Mouse (Mus musculus): Measurements from ENCODE around the gene Fyn. TPM values are rescaled to one million over a fixed set of nuclear protein-coding genes. Genes with fewer than 3 reads are reported as not detected.

The Fyn gene
- total RNA-seq, 2 experiments from 2014 or later: 119 to 138 TPM

DNA sequence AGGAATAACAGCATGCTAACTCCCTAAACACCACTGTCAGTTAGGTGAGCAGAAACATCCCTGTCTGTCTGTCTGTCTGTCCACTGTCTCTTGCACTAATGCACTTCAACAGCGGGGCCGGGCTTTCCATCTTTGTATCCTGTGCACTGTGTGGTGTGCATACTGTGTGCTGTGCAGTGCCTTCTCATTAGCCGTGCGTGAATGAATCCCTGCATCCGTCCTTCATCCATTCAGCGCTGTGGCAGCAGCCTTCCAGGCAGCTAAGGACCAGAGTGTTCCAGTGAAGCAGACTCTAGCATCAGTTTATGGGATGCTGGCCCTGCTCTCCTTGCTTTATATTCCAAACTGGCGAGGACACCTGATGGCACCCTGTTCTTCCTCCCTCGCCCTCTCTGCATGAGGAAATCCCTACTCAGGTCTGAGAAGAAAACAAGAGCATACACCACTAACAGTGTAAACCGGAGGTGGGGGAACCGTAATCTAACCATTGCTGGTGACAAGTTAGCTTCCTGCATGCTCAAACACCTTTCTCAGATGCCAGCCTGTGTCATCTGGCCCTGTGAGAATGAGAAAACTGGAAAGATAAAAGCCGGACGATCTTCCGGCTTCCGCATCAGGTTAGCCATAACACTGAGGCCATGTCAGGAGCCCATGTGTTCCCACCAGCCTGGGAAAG is 119.2 kb downstream of the Fyn start:
- intact Hi-C loops (cut with DNase I): no loop called here
- no peak for DNase-seq (ENCODE audit: low spot score in 2 of 2)

DNA sequence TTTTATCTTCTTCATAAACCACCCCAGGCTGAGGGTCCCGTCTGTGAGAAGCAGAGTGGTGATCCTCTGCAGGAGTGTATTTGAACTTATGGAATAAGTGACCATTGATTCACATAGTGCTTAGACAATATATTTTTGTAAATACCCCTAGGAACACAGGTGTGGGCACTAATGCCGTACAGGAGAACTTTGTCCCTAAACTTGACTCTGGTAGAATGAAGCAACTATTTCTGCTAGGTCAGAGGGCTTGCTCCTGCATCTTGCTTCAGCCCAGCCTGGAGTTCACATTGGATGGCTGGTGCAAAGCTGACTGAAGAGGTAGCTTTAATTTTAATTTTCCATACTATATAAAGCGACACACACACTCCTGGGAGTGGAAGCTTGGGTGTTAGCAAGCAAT is 119.9 kb downstream of the Fyn start:
- intact Hi-C loops (cut with DNase I): no loop called here

DNA sequence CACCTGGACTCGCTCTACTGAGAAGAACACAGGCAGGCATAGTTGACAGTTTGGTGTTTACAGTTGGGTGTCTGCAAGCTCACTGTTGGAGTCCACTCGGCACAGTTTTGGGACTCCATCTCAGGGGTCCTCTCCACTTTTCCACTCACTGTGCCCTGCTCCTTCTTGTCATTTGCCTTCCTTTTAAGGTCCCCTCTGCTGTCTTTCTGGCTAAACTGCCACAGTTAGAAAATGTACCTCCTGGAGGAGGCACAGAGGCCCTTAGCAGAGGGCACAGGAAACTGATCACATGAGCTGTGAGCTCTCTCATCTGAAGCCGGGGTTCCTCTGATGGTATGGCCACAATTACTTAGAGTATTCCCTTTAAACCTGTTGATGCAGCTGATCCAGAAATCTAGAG is 120.3 kb downstream of the Fyn start:
- no peak for DNase-seq (ENCODE audit: low spot score in 2 of 2)
- intact Hi-C loops (cut with DNase I): no loop called here

More for the DNA sequence above, 119.9 kb downstream of the Fyn start:
- no peak for DNase-seq (ENCODE audit: low spot score in 2 of 2)

DNA sequence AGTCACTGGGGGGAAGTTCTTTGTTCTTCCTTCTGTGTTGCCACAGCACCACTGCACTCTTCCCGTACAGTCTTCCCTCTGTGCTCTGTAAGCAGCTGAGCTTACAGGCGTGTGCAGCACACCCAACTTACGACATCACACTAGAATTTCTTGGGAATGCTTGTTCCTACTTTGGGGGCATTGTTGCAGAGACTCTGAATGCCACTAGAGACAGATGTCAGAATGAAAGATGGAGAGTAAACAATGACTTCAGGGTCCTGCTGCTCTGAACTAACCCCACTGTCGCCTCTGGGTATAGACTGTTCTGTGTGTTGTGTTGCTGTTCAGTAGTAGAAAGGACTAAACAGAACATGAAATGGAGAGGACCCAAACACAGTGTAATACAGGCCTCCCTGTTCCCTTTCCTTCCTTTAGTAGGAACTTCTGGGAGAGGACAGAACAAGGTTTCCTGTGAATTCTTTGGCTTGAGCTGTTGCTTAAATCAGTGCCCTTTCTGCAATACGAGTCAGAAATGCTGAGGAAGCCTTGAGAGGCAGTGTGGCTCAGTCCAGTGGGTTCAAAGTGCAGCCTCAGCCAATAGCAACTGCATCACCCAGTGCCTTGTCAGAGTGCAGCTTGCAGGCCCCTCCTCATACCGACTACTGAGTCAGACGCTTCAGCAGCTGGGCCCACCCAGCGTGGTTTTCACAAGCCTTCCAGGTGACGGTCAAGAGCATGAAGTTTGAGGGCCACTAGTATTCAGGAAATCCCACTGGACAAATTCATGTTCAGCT is 121.9 kb downstream of the Fyn start:
- intact Hi-C loops (cut with DNase I): no loop called here
- DNase-seq (ENCODE audit: low spot score in 2 of 2): no peak

DNA sequence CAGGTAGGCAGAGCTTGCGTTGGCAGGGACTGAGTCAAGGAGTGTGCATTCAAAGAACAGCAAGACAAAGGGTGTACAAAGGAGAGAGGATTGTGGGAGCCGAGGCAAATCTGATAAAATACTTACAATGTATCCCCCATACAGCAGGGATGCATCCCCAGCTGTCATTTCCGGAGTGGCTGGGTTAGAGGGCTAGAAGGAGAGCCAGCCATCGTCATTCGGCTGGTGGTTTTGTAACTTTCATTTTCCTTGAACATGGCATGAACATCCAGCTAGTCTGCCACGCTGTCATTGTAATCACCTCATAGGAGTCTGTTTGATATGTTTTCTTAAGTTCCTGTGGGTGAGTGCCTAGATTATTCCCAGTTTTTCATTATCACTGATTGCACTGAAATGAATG is 123.5 kb downstream of the Fyn start:
- intact Hi-C loops (cut with DNase I): no loop called here
- no peak for DNase-seq (ENCODE audit: low spot score in 2 of 2)

DNA sequence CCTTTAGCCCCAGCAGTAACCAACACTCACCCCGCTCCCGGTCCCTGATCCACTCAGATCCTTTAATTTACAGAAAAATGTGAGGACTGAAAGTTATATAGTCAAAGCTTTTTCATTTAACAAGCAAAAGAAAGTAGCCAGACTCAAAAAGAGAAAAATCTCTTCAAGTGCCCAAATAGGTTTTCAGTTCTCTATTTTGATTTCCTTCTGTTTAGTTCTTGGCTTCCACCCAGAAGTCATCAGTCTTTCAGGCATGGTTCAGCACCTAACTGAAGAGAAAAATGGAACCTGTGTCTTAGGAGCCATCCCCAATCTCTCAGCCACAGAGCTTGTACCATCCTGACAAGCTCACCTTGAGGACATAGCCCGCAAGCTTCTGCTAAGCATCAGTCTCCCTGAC is 124.4 kb downstream of the Fyn start:
- intact Hi-C loops (cut with DNase I): no loop called here
- DNase-seq (ENCODE audit: low spot score in 2 of 2): no peak

DNA sequence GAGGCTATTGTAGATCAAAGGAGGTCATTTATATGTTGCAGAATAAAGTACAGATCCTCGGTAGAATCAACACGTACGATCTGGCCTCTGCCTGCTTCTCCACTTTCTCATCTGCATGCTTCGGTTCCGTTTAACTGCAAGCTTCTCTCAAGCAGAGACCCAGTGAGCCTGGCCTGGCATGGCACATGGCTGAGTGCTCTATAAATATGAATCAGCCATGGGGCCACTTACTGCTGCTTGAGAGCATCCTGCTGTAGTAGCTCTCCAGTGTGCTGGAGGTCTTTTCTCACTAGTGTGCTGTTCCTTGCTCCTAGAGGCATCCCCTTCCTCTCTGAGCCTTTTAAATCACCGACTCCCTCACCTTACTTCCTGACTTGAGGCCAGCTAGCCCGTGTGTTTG is 130.0 kb downstream of the Fyn start:
- no peak for DNase-seq (ENCODE audit: low spot score in 2 of 2)
- intact Hi-C loops (cut with DNase I): no loop called here

DNA sequence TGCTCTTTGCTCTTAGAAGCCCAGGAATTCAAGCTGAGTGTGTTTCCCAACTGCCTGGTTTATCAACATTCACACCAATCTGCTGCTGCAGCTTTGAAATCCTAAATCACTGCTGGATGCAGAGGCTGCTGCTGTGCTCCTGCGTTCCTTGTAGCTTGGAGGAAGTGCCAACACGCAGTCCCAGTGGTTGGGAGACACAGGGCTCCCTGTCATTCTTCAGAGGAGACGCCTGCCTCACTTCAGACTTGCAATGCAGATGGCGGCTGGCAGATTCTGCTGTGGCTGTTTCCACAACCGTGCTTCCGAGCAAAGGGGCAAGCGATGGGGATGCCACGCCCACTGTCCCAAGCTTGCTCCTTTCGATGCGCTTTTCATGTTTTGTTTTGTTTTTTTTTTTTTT is 132.9 kb downstream of the Fyn start:
- no peak for DNase-seq (ENCODE audit: low spot score in 2 of 2)
- intact Hi-C loops (cut with DNase I): no loop called here

DNA sequence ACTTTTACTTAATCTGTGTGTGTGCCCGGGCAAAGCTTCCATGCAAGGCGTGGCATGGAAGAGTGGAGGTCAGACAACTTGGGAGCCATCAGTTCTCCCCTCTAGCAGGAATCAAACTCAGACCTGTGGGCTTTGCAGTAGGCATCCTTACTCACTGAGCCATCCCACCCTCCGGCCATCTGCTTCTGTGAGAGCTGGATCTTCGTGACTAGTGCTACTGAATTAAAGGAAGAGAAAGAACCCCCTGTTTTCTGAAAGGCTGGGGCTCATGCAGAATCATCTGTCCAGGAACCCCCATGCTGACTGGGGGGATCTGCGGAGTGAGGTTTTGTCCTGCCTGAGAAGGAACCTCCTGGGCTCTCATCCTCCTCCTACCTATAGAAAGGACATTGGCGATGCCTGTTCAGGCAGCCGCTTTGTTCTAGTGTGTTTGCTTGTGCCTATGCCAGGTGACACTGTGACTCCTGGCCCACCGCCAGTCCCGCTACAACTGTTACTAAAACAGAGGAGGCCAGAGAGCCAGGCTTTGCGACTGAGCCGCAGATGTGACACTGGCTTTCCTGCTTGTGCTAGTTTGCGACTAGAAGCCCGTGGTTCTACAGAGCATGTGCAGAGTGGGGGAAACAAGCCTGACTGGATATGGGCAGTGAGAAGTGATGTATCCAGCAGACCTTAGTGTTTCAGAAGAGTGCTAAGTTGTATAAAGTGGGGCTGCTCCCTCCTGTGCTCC is 133.5 kb downstream of the Fyn start:
- no peak for DNase-seq (ENCODE audit: low spot score in 2 of 2)
- intact Hi-C loops (cut with DNase I): no loop called here

DNA sequence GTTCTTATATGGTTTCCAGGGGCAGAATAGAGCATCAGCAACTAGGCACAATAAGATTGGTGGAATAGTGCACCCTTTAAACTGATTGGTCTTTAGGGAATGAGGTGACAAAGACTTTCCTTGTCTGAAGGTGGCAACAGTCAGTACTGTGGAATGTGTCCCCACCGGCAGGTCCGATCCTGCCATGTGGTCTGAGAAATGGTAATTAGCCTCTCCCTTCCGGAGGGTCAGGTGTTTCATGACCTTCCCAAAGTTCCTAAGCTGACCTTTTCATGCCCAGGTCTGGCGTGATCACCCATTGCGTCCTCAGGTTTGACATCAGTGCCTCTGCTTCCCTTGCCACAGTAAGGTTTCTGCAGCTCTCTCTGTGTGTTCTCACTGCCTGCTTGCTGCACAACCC is 134.7 kb downstream of the Fyn start:
- no peak for DNase-seq (ENCODE audit: low spot score in 2 of 2)
- intact Hi-C loops (cut with DNase I): no loop called here

DNA sequence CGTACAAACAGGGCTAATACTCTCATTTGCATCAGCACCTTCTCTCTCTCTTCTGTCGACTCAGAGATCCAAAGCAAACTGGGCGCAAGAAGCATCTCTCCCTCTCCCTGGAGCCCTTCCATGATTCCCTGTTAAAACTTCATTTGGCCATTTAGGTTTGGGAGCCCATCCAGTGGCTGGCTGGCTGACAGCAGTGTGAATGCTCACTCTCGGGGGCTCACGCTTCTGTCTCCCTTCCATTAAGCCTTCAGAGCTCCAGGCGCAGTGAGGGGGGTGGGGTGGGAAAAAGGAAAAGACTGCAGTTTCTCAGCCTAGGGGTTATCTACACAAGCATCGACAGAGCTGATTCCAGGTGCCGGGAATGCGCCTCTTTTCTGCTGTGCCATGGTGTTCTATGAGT is 136.4 kb downstream of the Fyn start:
- intact Hi-C loops (cut with DNase I): no loop called here
- no peak for DNase-seq (ENCODE audit: low spot score in 2 of 2)

DNA sequence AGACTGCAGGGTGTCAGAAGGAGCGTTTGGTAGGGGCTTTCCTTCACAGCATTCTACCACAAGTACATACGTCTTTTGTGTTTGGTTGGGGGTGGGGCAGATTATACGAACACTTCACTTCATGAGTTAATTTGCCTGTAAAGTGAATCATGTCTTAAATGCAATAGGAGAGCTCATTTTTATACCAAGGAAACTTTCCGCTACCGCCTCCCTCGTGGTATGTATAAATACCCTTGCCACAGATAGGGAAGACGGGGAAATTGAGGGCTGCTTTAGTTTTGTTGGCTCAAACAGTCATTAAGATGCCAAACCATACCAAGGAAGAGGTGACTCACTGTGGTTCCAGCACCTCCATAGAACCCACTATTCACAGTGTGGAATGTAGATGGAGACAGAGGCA is 137.0 kb downstream of the Fyn start:
- intact Hi-C loops (cut with DNase I): no loop called here
- DNase-seq (ENCODE audit: low spot score in 2 of 2): no peak

DNA sequence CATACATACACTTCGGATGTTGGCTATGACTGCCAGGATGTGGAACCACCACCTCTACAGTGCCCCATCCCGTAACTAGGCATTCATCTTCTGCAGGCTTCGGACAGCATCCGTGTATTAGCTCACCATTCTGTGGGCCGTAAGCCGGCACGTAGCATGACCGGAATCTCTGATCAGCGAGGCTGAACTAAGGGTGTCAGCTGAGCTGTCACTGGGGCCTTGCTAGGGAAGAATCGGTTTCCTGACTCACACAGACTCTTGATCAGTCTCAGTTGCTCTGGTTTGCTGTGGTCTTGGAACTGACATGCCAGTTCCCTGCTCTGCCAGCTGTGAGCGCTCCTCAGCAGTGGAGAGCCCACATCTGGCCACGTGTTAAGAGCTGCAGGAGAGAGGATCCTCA is 137.7 kb downstream of the Fyn start:
- DNase-seq (ENCODE audit: low spot score in 2 of 2): no peak
- intact Hi-C loops (cut with DNase I): no loop called here

DNA sequence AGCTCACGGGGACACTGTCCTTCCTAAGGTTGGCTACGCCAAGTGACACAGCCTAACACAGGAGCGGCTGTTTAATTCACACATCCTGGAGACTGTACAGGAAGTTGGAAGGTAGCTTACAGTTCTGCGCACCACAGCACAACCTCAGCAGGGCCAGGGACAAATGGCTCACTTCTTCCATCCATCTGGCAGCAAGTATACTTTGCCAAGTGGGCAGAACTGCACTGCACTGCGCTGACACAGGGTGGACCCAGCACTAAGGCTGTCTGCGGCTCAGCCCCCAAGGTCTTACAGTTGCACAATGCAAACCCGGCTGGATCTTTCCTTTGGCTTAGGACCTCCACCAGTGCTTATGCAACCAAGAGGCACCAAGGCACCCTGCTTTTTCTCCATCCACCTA is 138.2 kb downstream of the Fyn start:
- no peak for DNase-seq (ENCODE audit: low spot score in 2 of 2)
- intact Hi-C loops (cut with DNase I): no loop called here

DNA sequence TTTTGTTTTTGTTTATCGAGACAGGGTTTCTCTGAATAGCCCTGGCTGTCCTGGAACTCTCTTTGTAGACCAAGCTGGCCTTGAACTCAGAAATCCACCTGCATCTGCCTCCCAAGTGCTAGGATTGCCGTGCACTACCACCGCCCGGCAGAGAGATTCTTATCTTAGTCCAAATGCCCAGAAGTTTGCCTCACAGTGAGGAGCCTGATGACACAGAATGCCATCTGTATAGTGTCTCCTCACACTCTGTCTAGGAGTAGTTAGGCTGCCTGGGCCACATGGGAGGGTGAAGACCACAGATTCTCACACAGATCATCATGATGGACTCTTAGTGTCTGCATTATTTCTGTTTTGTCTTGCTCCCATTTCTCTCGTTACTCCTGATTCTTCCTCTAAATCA is 140.1 kb downstream of the Fyn start:
- intact Hi-C loops (cut with DNase I): no loop called here

DNA sequence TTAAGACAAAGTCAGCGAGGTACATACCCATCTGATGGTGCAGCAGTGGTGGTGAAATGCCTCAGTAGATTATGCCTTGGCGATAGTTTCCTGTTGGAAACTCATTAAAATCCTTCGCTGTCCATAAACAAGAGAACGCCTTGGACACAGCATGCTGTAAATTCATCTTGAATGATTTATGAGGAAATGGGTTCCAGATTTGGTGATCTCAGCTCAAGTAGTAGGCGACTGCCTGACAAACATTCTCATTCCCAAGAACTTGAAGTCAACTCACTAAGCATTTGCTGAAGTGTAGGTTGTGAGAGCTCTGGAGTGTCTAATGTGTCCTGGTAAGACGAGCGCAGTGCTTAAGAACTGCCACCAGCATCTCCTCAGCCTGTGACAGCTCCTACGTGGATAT is 141.3 kb downstream of the Fyn start:
- DNase-seq (ENCODE audit: low spot score in 2 of 2): no peak
- intact Hi-C loops (cut with DNase I): loop anchor here (10.0 kb wide), 1 partner anchor 135 kb away; no protein-coding TSS in a partner anchor

More for the DNA sequence above, 140.1 kb downstream of the Fyn start:
- no peak for DNase-seq (ENCODE audit: low spot score in 2 of 2)

DNA sequence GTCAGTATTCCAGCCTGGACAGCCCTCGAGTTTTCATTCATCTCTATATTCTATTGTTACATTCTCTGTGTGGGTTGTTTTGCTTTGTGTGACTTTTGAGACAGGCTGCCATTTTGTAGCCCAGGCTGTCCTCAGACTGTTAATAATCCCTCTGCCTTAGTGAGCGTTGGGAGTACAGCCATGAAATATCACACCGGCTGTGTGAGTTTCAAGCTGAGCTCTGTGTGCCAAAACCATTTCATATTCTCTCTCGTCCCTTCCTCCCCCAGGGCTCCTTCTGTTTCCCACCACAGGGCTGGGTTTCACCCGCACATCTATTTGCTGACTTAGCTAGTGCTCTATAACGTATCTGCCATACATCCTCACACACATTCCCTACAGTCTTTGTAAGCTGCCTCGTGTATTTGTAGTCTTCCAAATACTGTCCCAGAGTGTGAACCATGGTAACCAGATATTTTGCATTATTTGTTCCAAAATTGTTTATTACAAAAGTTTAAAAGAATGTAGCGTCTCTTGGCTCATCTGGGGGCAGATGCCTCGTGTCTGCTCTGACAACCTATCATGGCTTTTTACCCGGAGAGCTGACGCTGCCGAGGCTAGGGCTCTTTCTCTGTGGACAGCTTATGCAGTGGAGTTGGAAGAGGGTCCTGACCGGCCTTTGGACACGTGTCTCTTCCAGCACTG is 144.1 kb downstream of the Fyn start:
- intact Hi-C loops (cut with DNase I): loop anchor here (10.0 kb wide), 1 partner anchor 138 kb away; no protein-coding TSS in a partner anchor
- no peak for DNase-seq (ENCODE audit: low spot score in 2 of 2)

DNA sequence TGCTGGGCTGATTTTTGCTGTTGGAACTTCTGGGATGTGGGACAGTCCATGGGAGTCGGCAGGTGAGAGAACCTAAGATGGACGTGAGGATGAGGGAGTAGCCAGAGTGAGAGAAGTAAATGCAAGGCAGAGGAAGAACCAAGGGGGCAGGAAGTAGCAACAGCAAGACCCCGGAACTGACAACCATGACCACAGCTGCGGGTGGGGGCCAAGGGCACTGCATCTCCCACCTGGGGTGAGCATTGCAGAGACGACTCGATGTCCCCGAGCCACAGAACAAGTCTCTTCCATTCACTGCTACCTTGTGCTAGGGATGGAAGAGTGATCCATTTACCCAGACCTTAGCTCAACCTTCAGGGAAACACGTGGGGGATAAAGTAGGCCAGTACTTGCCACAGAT is 146.3 kb downstream of the Fyn start:
- intact Hi-C loops (cut with DNase I): loop anchor here (10.0 kb wide), 1 partner anchor 140 kb away; no protein-coding TSS in a partner anchor
- no peak for DNase-seq (ENCODE audit: low spot score in 2 of 2)

DNA sequence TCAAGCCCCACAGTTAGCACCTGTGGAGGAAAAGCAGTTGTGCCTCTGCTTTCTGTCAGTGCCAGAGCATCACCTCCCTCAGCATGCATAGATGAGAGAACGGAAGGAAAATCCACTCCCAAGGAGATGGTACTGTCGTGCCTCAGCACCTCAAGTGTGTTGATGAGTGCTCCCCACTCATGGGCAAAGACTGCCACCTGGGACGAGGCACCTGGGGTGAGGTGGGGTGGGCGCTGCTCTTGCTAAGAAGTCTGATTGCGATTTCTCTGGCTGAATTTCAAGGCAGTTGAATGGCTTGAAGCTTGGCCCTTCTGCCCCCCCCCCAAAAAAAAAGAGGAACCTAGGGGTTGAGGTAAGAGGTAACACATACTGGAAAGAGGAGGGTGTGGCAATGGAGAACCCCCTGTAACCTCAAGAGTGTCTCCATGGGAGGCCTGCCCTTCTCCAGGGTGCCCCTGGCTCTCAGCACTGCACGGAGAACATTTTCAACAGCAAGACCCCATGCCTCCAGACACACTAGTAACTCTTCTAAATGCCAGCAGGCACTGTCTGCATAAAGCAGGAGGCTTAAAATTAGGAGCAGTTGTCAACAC is 148.0 kb downstream of the Fyn start:
- intact Hi-C loops (cut with DNase I): loop anchor here (10.0 kb wide), 1 partner anchor 142 kb away; no protein-coding TSS in a partner anchor
- no peak for DNase-seq (ENCODE audit: low spot score in 2 of 2)

DNA sequence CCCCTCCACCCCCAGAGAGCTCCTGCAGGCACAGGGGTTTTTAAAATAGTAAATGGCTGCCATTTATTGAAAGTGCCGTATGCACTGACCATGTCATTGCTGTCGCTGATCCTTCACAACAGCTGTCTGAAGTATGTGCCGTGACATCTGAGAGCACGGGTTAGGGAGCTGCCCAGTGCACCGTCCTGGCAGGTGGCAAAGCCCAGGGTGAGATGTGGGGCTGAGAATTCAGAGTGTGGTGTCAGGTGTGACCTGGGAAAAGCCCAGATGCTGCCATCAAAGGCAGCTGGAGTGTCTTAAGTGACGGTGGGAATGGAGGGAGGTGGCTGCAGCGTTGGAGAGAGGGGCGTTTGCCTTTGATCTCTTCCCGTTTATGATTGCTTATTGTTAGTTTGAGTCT is 148.7 kb downstream of the Fyn start:
- no peak for DNase-seq (ENCODE audit: low spot score in 2 of 2)
- intact Hi-C loops (cut with DNase I): loop anchor here (10.0 kb wide), 1 partner anchor 143 kb away; no protein-coding TSS in a partner anchor

All from left cerebral cortex, postnatal 36 days (tissue).